Mouse (Mus musculus): ENCODE measurements around the gene Gabrb2.

Gabrb2 gene

GRCm38 (mm10) chr11:42487625-42488024 is 68.1 kb downstream of the Gabrb2 start:
- TF ChIP-seq GATA4 (IDR thresholded peaks at IDR 0.05; ENCODE audit: insufficient replicate concordance, low read length): no peak

- TF ChIP-seq GATA4 (IDR thresholded peaks at IDR 0.05; ENCODE audit: insufficient replicate concordance, low read length): no peak
Measured at GRCm38 (mm10) chr11:42501166-42501565, 81.6 kb downstream of the Gabrb2 start.

GRCm38 (mm10) chr11:42505436-42505835 is 85.9 kb downstream of the Gabrb2 start:
- no peak for TF ChIP-seq GATA4 (IDR thresholded peaks at IDR 0.05; ENCODE audit: insufficient replicate concordance, low read length)

DNA sequence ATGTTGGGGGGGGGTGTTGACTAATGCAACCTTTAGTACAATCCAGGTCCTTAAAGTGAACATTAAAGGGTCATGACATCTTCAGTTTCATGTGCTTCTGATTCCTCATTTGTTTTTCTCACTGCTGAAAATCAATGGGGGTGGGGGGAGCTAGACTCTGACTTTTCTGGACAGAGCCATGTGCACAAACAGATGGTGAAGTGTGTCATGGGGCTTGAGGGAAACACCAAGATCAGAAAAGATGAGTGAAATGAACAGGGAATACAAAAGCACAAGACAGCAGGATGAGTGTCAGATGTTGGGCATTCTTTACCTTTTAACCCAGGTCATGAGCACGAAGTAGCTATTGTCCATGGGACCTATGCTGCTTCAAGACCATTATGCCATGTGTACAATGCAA is 86.4 kb downstream of the Gabrb2 start:
- TF ChIP-seq GATA4 (IDR thresholded peaks at IDR 0.05; ENCODE audit: insufficient replicate concordance, low read length): no peak

- TF ChIP-seq GATA4 (IDR thresholded peaks at IDR 0.05; ENCODE audit: insufficient replicate concordance, low read length): no peak
Measured at GRCm38 (mm10) chr11:42521960-42522359, 102.4 kb downstream of the Gabrb2 start.

GRCm38 (mm10) chr11:42528226-42528881 is 108.8 kb downstream of the Gabrb2 start:
- TF ChIP-seq GATA4 (IDR thresholded peaks at IDR 0.05; ENCODE audit: insufficient replicate concordance, low read length): no peak

- no peak for TF ChIP-seq GATA4 (IDR thresholded peaks at IDR 0.05; ENCODE audit: insufficient replicate concordance, low read length)
Measured at GRCm38 (mm10) chr11:42532577-42532976, 113.0 kb downstream of the Gabrb2 start.

- no peak for TF ChIP-seq GATA4 (IDR thresholded peaks at IDR 0.05; ENCODE audit: insufficient replicate concordance, low read length)
Measured at GRCm38 (mm10) chr11:42535286-42535685, 115.7 kb downstream of the Gabrb2 start.

DNA sequence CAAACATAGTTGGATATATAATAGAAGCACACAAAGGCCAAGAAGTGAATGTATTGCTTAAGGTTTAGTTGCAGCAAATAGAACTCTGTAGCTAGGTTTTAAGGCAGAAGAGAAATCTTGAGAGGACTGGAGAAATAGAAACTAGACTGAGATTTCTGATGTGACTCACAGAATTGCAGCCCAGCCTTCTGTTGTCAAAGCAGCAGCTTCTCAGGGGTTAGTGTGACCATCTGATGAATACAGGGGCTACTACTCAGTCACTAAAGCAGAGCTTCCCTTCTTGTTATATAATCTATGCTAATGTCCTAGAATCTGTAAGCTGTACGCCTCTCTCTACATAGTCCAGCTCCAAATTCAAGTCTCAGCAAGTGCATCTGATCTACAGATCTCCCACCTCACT is 116.3 kb downstream of the Gabrb2 start:
- TF ChIP-seq GATA4 (IDR thresholded peaks at IDR 0.05; ENCODE audit: insufficient replicate concordance, low read length): no peak

GRCm38 (mm10) chr11:42542861-42543260 is 123.3 kb downstream of the Gabrb2 start:
- TF ChIP-seq GATA4 (IDR thresholded peaks at IDR 0.05; ENCODE audit: insufficient replicate concordance, low read length): no peak

- TF ChIP-seq GATA4 (IDR thresholded peaks at IDR 0.05; ENCODE audit: insufficient replicate concordance, low read length): no peak
Measured at GRCm38 (mm10) chr11:42566023-42566422, 146.5 kb downstream of the Gabrb2 start.

- no peak for TF ChIP-seq GATA4 (IDR thresholded peaks at IDR 0.05; ENCODE audit: insufficient replicate concordance, low read length)
Measured at GRCm38 (mm10) chr11:42571467-42571866, 151.9 kb downstream of the Gabrb2 start.

DNA sequence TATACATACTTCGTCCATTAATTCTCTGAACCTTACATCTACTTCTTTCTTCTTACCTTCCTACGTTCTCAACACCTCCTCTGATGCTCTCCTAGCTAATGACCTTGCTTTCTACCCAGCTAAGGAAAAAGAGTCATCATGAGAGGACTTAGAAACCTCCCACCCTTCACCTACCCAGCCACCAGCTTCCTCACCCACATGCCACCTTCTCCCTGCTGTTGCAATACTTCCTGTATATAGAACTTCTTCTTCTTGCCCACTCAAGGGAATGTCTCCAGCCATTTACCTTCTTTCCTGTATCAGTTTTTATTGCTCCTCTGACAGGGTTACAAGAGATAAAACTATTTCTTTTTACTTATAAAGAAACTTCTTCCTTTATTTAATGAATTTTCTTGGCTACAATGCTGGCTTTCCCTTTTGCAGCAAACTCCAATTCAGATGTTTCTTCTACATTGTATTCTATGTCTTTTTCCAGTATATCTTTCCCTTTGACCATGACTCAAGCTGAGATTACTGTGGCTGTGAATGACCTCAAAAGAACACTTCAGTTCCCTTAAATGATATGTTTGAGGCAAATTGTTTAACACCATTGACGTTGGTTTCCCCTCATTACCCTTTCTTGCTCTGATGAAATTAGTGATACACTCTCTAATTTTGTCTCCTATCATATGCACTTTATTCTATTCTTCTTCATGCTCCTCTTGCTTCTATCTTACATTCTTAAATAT is 155.8 kb downstream of the Gabrb2 start:
- TF ChIP-seq GATA4 (IDR thresholded peaks at IDR 0.05; ENCODE audit: insufficient replicate concordance, low read length): no peak

DNA sequence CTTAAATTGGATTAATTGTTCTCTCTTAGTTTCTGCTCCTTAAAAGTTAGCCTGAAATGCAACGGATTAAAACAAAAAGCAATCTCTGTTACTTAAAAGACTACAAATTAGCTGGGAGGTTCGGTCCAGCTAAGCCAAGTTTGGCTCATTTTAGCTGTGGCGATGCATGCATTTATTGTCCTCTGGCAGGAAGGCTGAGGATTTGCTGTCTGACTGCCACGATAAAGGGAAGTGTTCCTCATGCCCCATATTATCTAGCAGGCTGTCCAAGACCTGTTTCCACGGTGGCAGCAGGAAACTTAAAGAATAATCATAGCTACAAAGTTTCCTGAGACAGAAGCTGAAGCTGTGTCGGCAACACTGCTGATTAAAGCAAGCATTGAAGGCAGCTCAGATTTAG is 160.2 kb downstream of the Gabrb2 start:
- TF ChIP-seq GATA4 (IDR thresholded peaks at IDR 0.05; ENCODE audit: insufficient replicate concordance, low read length): no peak

DNA sequence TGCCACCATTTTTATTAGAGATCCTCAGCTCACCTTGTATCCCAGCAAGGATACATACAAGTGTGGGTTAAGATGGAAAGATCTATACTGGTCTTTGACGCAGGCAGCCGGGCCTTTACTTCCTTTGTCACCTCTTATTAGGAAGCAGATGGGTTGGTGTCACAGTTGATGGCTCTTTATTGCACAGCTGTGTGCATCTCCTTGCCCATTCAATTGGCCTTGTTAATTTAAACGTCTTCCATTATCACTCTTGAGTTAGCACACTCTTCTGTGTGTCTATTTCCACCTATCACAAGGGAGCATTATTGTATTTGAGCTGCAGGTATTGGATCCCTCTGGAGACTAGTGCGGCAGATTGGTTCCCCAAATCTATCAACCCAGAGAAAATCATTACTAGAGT is 161.6 kb downstream of the Gabrb2 start:
- no peak for TF ChIP-seq GATA4 (IDR thresholded peaks at IDR 0.05; ENCODE audit: insufficient replicate concordance, low read length)

- no peak for TF ChIP-seq GATA4 (IDR thresholded peaks at IDR 0.05; ENCODE audit: insufficient replicate concordance, low read length)
Measured at GRCm38 (mm10) chr11:42581753-42582152, 162.2 kb downstream of the Gabrb2 start.

GRCm38 (mm10) chr11:42592418-42592817 is 172.9 kb downstream of the Gabrb2 start:
- no peak for TF ChIP-seq GATA4 (IDR thresholded peaks at IDR 0.05; ENCODE audit: insufficient replicate concordance, low read length)
